Mouse (Mus musculus) lung, embryonic 16.5 days (tissue): Measurements from ENCODE around the gene Pgp. TPM values are rescaled to one million over a fixed set of nuclear protein-coding genes. Genes with fewer than 3 reads are reported as not detected.

Experiments used
- ATAC-seq: fragments of 200-750 bp; cut with Nextera tagmentation; 2 replicates; pipeline ENCODE4 v1.8.0; 2017; ENCODE audit warnings: low read depth, mild to moderate bottlenecking, moderate library complexity
- H3K27ac ChIP-seq: fragments of 300-500 bp; sonication (generic); 2 replicates; pipeline ENCODE4 v1.5.1; 2014; ENCODE audit warnings: mild to moderate bottlenecking, control low read depth, low read length
- H3K27me3 ChIP-seq: fragments of 300-500 bp; sonication (generic); 2 replicates; pipeline ENCODE4 v1.6.1; 2014; ENCODE audit warnings: low read depth, low read length, mixed read lengths; ENCODE audit not compliant: control insufficient read depth, insufficient read depth
- H3K36me3 ChIP-seq: fragments of 300-500 bp; sonication (generic); 2 replicates; pipeline ENCODE4 v1.6.1; 2014; ENCODE audit warnings: low read length; ENCODE audit not compliant: control insufficient read depth, insufficient read depth
- H3K4me1 ChIP-seq: fragments of 300-500 bp; sonication (generic); replicated peaks from 2 replicates; pipeline ENCODE4 v1.6.1; 2014; ENCODE audit warnings: low read length, mixed read lengths; ENCODE audit not compliant: control insufficient read depth, insufficient read depth
- H3K4me2 ChIP-seq: fragments of 300-500 bp; sonication (generic); 2 replicates; pipeline ENCODE4 v1.6.1; 2014; ENCODE audit warnings: low read depth, low read length, control low read depth
- H3K4me3 ChIP-seq: fragments of 300-500 bp; sonication (generic); 2 replicates; pipeline ENCODE4 v1.5.1; 2014; ENCODE audit warnings: mild to moderate bottlenecking, low read length, control low read depth
- H3K9ac ChIP-seq: fragments of 300-500 bp; sonication (generic); 2 replicates; pipeline ENCODE4 v1.6.1; 2014; ENCODE audit warnings: low read length, control low read depth
- H3K9me3 ChIP-seq: fragments of 300-500 bp; sonication (generic); 2 replicates; pipeline ENCODE4 v1.6.1; 2016; ENCODE audit warnings: low read length; ENCODE audit not compliant: control insufficient read depth
- WGBS: fragments of 180-500 bp; shearing (Covaris S2); extraction: QIAGEN DNeasy Blood & Tissue Kit; methylation state at CpG from one replicate; pipeline ENCODE4 v1.1.7; 2014; 5-methylcytosine and 5-hydroxymethylcytosine counted together
- polyA plus RNA-seq: library from polyadenylated mRNA; unstranded; fragments of >200 nt; fragmentation: Nextera tagmentation; extraction: Ambion mirVana; gene quantifications from 2 replicates; pipeline ENCODE4 v1.2.1, GENCODE M21; 2015

Pgp gene
- polyA plus RNA-seq, 1 experiment from 2014 or later = 50.6 TPM

DNA sequence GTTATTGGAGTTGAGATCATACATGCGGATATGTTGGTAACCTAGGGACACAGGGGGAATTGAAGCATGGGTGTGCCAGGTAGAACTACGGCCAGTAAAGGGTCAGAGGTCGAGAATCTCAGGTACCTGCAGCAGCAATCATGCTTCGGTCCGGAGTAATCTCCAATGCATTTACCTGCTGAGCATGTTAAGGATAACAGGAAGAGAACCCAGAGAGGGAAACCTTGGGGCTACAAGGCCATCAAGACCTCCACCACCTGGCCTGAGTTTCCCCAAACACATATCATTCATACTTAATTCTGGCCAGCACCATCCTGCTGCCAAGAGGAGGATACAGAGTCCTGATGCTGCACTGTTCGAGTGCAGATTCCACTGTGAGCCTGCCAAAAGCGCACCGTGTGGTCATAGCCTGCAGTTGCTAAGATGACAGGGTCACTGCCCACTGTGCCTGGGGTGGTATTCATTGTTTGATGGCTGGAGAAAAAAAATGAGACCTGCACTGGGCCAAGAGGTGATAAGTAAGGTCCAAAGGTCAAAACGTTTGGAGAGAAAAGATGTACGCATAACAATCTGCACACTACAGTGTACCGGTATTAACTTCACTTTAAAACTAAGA, 7.9 kb downstream of the Pgp start:
- no peaks in the 10 kb centered on the region for H3K27me3 ChIP-seq
- H3K9me3 ChIP-seq = no peaks in the 10 kb centered on the region
- peak overlapping the region; percentile 88 for H3K4me3 ChIP-seq
- peak overlapping the region; percentile 86 for H3K9ac ChIP-seq
- H3K4me1 ChIP-seq = peaks cover 10% of the 10 kb centered on the region
- peak overlapping the region; percentile 51 for H3K4me2 ChIP-seq
- WGBS = 36% methylated on average over 11 of the region's 11 CpGs
- H3K27ac ChIP-seq = no peak overlapping the region
- peaks cover 23% of the 10 kb centered on the region for H3K36me3 ChIP-seq
- ATAC-seq = 0 out of 2 replicates have a peak, but pooled peaks have one; percentile 3

DNA sequence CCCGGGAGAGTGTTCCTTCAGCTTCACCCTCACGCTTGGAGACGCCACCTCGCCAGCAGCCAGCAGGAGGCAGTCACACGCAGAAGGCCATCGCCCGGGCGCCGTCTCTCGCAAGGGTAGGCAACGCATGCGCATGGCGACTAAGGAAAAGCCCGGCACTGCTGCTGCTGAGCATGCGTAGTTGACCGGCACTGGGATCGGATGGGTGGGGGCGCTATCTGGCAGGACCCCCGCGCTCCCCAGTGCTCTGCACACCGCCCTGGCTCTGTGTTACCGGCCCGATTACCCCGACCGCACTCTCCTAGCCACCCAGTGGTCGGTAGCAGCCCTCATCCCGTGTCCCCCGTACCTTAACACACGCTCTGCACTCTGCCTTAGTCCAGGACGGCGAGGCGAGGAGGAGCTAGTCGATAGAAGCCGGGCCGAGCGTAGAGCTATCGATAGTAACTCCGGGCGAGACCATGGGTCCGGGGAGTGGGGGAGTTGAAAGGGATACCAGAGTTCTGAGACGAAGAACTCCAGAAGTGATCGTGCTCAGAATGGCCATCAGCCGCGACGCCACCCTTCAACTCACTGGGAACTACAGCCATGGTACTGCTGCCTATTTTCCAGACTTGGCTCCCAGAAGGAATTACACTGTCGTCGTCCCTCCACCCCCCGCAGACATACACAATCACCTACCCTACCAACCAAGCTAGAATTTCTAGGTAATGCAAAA, 8.6 kb downstream of the Pgp start, which contains the start of gene Mlst8:
Mlst8 (minus strand) TSS at position 416 of the 718 bp plus-strand sequence.
- Histone ChIP-seq H3K9me3 (no peaks in the 10 kb centered on the region), H3K4me3 (peak within 1 kb of the TSS; percentile 88), H3K27ac (peak within 1 kb of the TSS; percentile 97), H3K27me3 (no peaks in the 10 kb centered on the region), H3K9ac (peak within 1 kb of the TSS; percentile 86), H3K4me2 (peak within 1 kb of the TSS; percentile 51), H3K36me3 (peaks cover 23% of the 10 kb centered on the region), H3K4me1 (peaks cover 10% of the 10 kb centered on the region)
- WGBS = 0% methylated on average over 48 of the region's 48 CpGs
- peak; percentile 96 for ATAC-seq

DNA sequence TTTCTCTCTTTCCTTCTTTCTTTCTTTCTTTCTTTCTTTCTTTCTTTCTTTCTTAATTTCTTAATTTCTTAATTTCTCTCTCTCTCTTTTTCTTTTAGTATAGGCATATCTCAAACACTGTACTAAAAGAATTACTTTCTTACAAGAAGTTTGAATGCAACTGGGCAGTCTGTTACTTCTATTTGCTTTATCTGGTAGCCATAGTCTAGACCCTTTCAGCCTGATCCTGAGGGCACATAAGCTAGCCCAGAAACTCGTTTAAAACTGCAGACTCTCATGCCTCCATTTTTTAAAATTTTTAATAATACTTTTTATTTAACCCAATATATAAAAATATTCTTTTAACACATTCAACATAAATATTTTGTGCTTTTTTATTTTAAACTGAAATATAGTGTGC, 9.2 kb downstream of the Pgp start:
- ATAC-seq = no peak
- H3K4me2 ChIP-seq = peak overlapping the region; percentile 45
- no peaks in the 10 kb centered on the region for H3K27me3 ChIP-seq
- peak overlapping the region; percentile 59; the same call in 1 of the 2 replicates for H3K27ac ChIP-seq
- H3K4me3 ChIP-seq = peak overlapping the region; percentile 88
- no peaks in the 10 kb centered on the region for H3K9me3 ChIP-seq
- 13% methylated on average over 1 of the region's 1 CpGs for WGBS
- H3K9ac ChIP-seq = peak overlapping the region; percentile 53
- peaks cover 10% of the 10 kb centered on the region for H3K4me1 ChIP-seq
- peaks cover 23% of the 10 kb centered on the region for H3K36me3 ChIP-seq

DNA sequence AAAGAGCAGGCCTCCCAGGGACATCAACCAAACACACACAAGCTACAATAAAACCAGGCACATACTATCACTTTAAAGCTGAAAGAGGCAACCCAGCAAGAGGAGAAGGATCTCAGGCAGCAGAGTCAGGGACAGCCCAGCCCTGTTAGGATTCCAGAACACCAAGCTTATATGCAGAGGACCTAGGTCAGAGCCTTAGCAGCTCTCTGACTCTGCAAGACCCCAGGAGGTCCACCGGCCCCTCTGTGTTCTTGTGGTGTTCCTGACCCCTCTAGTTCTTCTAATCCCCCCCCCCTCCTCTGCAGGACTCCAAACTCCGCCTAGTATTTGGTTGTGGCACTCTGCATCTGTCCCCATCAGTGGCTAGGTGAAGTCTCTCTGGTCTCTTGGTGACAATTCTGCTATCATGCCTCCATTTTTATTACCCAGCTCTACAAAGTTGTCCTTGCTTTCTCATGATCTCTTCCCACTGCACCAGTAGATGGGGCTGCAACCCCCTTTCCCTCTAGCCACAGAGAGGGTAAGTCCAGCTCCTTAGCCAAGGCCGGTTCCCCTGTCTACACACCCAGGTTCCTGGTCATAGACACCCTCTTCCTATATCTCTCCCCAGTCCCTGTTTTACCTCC, 10.1 kb downstream of the Pgp start:
- Histone ChIP-seq H3K27ac (no peak overlapping the region), H3K4me1 (peaks cover 10% of the 10 kb centered on the region), H3K36me3 (peaks cover 16% of the 10 kb centered on the region), H3K27me3 (no peaks in the 10 kb centered on the region), H3K4me3 (no peak overlapping the region), H3K9me3 (no peaks in the 10 kb centered on the region), H3K4me2 (no peak overlapping the region), H3K9ac (no peak overlapping the region)
- ATAC-seq = no peak
- 34% methylated on average over 3 of the region's 3 CpGs for WGBS

DNA sequence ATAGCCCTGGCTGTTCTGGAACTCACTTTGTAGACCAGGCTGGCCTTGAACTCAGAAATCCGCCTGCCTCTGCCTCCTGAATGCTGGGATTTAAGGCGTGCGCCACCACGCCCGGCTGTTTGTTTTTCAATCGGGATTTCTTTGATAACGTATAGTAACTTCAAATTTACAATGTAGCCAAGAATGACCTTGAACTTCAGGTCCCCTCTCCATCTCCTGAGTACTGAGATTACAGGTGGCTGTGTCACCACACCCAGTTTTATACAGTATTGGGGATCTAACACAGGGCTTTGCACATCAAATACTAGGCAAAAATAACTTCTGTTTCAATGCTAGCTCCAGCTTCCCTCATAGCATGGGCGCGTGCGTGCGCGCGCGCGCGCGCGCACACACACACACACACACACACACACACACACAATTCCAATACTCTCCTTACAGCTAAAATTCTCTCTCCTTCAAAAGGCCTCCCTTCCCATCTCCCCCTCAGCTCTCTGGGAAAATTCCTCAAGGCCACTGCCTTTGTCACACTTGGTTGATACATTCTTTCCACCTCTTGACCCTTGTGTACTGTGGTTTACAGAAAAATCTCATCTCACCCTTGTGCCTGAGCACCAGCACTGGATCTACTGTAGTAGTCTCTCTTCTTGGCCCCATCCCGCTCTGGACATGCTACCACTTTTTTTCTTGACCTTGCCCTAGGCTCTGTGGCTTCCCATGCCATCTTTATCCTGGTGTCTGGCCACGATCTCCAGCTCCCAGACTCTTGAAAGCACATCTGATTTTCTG, 11.0 kb downstream of the Pgp start:
- 90% methylated on average over 20 of the region's 20 CpGs for WGBS
- no peaks in the 10 kb centered on the region for H3K9me3 ChIP-seq
- H3K27ac ChIP-seq = no peak overlapping the region
- no peaks in the 10 kb centered on the region for H3K27me3 ChIP-seq
- peaks cover 10% of the 10 kb centered on the region for H3K4me1 ChIP-seq
- H3K9ac ChIP-seq = no peak overlapping the region
- H3K4me2 ChIP-seq = no peak overlapping the region
- ATAC-seq = no peak
- H3K36me3 ChIP-seq = peaks cover 7% of the 10 kb centered on the region
- H3K4me3 ChIP-seq = no peak overlapping the region

DNA sequence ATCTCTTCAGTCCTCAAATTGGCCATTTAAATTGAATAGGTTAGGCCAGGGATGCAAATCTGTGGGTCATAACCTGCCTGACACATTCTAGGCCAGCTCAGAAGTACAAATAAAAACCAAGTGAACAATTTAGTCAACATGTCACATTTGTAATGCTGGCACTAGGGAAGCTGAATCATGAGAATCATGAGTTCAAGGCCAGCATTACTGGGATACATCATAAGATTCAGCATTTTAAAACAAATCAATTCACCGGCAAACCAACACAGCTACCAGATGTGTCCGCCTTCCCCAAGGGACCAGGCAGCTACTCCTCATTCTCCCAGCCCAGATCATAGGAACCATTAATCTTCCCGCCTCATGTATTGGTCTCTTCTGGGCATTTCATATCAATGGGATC, 13.3 kb downstream of the Pgp start:
- peaks cover 14% of the 10 kb centered on the region for H3K27me3 ChIP-seq
- no peaks in the 10 kb centered on the region for H3K36me3 ChIP-seq
- H3K9ac ChIP-seq = no peak overlapping the region
- H3K9me3 ChIP-seq = no peaks in the 10 kb centered on the region
- H3K27ac ChIP-seq = no peak overlapping the region
- peaks cover 8% of the 10 kb centered on the region for H3K4me1 ChIP-seq
- H3K4me3 ChIP-seq = no peak overlapping the region
- H3K4me2 ChIP-seq = no peak overlapping the region
- ATAC-seq = no peak
- 80% methylated on average over 3 of the region's 3 CpGs for WGBS

DNA sequence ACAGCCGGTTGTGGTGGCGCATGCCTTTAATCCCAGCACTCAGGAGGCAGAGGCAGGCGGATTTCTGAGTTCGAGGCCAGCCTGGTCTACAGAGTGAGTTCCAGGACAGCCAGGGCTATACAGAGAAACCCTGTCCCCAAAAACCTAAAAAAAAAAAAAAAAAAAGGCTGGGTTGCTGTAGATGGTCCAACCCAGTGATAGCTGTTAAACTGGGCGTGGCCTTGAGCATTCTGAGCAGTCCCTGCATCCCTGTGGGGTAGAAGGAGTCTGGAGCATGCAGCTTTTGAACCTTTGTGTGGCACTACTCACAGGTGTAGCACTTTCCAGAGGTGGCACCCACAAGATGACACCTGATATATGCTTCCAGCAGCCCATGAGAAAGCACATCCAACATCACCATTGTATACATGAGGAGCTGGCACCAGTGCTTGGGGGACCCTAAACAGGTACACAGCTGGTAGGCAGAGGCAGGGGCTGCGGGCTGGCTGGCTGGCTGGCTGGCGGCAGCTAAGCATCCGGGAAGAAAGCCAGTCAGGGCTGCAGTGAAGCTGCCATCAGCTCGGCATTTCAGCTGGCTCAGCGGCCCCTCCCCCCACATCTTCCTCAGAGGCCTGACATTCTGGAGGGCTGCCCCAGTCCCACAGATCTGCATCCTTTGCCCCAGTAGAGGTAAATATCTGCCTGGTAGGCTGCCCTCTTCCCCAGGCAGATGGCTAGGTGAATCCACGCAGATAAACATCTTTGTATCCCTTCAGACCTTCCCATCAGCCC, 15.1 kb downstream of the Pgp start:
- no peak for ATAC-seq
- no peak overlapping the region for H3K9ac ChIP-seq
- 48% methylated on average over 11 of the region's 11 CpGs for WGBS

DNA sequence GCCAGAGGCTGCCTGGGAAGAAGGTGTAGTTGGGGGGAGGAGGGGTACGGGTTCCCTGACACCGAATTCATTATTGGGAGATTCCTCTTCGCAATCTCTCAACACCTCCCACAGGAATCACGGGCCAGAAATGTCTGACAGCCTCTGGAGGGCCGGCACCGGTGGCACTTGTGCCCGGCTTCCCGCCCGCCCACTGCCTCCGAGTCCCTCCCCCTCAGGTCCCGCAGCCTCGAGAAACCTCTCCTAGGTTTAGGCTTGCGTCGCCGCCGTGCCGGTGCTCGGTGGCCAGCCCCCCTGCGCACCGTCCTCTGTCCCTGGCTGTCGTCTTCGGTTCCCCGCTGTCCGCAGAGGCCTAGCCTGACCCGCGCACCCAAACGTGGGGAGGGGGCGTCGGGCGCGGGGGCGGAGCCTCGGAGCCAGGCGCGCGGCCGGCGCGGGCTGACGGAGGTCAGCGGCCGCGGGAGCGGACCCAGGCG, 18.0 kb downstream of the Pgp start, which contains the start of gene Caskin1:
Caskin1 (plus strand) TSS at position 416 of the 476 bp plus-strand sequence.
- Histone ChIP-seq H3K36me3 (no peaks in the 10 kb centered on the region), H3K9me3 (no peaks in the 10 kb centered on the region), H3K4me1 (peaks cover 9% of the 10 kb centered on the region), H3K9ac (peak within 1 kb of the TSS; percentile 74), H3K27me3 (peaks cover 32% of the 10 kb centered on the region), H3K4me2 (peak within 1 kb of the TSS; percentile 100), H3K4me3 (peak within 1 kb of the TSS; percentile 72), H3K27ac (no peak within 1 kb of the TSS)
- peak; percentile 57 for ATAC-seq
- WGBS = under 1% methylated on average over 37 of the region's 45 CpGs

More for the DNA sequence above, 15.1 kb downstream of the Pgp start:
- Histone ChIP-seq H3K9me3 (no peaks in the 10 kb centered on the region), H3K27me3 (peaks cover 30% of the 10 kb centered on the region), H3K4me3 (no peak overlapping the region), H3K4me2 (no peak overlapping the region), H3K36me3 (no peaks in the 10 kb centered on the region), H3K4me1 (peaks cover 9% of the 10 kb centered on the region), H3K27ac (no peak overlapping the region)
